Mouse (Mus musculus): Measurements from ENCODE around the gene Taco1.
"Not testable (repeated sequence)": the region's sequence is repeated elsewhere in the genome, so short reads cannot be mapped to it uniquely, and the experiment has no call there.

Taco1 gene

DNA sequence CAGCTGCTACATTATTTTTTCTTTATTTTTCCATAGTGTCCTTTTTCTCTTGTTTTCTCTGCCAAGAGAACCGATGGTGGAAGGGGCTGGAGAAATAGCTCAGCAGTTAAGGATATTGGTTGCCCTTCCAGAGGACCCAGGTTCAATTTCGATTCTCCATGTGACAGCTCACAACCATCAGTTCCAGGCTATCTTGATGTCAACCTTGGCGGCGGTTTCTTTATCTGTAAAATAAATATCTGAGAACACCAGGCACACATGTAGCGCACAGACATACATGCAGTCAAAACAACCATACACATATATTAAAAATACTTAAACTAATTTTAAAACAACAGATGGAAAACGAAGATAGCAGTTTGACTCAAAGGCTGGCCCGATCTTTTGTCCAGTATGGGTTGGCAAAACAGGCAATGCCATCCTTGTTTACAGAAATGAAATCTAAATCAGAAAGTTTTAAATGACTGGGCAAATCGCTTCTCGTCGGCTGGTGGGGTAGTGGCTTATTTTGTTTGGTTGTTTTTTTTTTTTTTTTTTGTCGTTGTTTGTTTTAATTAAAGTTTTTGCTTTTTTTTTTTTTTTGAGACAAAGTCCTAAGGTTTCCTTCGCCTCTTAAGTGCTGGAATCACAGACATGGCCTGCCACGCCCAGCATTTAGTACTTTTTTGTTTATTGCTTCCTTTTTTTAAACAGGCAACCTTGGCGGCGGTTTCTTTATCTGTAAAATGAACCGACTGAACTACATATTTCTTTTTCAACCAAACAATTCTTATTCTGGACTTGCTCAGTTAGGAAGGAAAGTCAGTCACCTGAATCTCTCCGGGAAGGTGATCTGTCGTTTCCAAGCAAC lies 563 bp upstream of the Taco1 start:
- DNase-seq = no peak

DNA sequence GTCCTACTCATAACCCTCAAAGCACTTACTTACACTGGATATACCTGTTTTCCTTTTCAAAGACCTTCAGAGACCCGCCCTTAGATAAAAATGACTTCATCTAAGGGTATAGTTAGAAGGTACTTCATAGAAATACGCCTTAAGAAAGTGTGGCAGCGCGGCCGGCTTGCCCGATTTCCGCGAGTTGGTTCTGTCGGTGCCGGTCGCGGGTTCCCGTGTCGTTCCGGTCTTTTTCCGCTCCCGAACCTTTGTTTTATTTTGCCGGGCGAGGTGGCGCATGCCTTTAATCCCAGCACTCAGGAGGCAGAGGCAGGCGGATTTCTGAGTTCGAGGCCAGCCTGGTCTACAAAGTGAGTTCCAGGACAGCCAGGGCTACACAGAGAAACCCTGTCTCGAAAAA lies 755 bp downstream of the Taco1 start:
- not testable (repeated sequence) for DNase-seq

DNA sequence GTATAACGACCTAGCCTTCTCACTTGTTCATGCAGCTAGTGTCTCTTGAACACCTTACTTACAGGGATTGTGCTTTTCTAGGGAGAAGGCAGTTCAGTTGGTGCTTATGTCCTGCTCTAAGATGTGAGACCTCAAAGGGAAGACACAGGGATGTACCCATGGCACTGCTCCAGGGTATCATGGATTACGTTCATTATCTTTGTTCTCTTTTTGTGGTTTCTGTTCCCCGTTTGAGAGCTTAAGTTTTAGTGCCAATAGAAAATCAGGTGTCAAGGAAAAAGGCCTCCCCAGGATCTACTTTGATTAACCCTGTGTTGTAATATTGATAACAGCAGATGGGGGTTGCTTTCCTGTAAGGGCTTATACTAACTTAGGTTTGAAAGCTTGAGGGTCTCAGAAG lies 7.9 kb downstream of the Taco1 start:
- DNase-seq = no peak

DNA sequence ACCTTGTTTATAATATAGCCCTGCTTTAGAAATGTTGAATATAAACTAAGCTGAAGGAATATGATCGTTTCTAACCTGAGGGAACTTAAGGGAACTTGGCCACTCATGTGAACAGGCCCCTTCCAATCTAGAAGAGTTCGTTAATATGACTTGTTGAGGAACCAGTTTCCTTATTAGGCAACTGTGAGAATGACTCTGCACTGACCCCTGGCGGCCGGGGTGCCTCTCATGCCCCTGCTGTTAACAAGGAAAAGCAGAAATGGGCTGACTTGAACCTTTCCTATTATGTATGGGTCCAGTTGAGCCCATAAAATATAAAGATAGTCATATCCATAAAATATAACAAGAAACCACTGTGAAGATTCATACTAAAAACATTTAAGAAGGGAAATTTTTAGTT lies 10.5 kb downstream of the Taco1 start:
- peak; percentile 71 for DNase-seq

DNA sequence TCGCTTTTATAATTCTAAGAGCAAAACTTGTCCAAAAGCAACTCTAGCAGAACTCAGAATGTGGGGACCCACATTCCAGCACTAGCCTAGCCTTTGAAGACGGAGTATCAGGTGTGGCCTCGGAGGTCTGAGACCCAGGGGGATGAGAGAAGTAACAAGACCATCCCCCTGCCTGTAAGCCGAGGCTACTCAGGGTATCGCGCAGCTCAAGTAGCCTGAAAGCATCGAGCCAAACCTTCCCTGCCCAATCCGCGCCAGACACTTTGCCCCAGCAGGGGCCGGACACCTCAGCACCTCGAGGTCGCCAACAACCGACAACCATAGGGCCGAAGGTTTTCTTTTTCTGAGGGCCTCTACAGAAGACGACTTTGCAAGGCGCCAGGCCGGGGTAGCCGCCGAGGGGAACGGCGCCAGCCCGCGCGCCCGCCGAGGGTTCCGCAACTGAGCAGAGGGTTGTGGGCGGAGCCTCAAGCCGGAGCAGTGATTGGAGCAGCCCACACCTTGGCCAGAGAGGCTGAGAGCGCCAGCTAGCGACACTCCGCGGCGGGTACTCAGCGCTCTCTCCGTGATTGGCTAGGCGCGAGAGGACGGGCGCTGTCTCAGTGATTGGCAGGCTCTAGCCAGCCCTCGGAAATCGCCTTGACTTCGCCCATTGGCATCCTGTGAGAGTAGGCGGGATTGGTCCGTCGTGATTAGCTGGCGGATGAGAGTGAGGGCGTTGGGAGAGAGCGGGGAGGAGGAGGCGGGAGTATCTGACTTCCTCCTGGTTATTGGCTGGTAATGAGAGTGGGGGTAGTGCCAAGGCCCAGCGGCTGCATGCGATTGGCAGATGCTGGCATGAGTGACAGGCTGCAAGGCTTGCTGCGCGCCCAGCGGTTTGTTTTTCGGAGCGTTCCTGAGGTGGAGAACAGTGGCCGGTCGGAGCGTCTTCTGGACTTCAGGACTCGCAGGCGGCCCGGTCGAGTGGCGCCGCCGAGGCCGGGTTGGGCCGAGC lies 18.1 kb downstream of the Taco1 start, which contains the start of gene Map3k3:
TSS of gene Map3k3 (plus strand) at position 906 of the 994 bp plus-strand sequence.
- peak; percentile 100 for DNase-seq

DNA sequence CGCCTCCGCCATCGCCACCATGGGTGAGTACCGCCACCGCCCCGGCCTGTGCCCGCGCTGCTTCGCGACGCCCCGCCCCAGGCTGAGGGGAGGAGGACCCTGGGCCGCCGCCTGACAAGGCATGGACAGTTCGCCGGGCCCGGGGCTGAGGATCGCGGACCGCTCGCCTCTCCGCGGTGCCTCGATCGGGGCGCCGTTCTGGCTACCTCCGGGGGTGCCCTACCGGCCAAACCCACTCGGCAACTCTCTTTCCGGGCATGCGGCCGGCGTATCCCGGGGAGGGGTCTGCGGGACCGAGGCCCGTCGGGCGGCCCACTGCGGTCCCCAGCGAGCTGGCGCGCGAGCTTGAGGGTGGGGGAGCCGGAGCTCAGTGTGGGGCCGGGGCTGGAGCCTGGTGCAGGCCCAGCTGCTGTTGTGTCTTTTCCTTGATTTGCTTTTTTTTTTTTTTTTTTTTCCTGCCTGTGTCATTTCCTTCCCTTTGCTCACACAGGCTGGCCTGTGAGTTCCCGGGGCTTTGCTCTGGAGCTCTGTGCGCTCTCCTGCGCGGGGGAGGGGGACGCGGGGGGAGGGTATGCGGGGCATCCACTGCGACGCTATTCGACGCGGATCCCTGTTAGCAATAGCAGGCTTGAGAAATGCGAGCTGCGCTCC lies 19.2 kb downstream of the Taco1 start:
- peak; percentile 70 for DNase-seq

DNA sequence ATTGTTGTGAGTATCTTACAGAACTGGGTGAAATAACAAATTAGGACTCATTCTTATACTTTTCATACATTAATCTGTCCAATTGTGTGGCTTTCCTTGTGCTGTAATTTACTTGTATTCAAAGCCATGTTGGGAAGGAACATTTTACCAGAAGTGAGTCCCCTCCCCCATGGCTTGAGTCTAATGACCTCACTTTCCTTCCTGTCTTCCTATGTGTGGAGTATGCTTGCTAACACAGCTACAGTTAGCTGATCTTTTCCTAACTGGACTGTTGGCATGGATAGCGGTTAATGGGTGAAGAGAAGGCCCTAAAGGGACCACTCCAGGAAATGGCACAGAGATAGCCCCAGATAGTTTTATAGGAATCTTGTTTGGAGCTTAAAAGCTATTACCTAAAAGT lies 32.4 kb downstream of the Taco1 start:
- no peak for DNase-seq

DNA sequence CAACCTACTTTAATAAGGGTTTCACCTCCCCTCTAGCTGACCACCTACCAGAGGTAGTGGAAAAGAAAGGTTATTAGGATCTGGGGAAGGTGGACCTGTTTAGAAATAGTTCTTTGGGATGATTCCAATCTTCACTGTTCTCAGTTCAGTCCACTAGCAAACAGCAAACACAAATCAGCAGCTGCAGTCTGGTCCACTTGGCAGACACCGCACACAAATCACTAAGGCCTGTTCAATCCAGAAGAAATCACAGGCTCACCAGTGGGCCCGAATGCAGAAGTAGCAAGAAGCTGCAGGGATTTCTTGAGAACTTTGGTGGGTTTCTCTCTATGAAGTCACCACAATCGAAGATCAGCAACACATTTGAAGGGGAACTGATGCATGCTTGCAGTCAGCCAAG lies 37.0 kb downstream of the Taco1 start:
- DNase-seq = no peak

DNA sequence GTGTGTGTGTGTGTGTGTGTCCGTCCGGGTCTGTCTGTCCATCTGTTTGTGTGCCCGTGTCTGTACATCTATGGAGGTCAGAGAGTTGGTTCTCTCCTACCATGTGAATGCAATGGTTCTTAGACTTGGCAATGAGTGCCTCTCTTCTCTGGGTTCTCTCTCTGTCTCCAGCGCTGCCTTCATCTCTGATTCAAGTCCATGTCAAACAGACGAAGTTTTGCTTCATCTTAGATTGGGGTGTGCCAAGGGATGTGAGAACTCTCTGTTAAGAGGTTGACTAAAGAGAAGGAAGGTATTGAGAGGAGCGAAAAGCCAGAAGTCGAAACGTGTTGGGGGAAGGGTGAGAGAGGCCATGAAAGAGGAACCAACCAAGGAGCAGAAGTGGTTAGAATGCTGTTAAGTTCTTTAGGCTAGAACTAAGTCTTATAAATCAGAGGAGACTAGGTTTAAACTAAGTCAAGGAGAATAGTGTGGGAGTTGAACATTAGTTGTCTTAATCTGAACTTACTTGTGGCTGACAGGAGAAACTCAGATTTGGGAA lies 40.3 kb downstream of the Taco1 start:
- no peak for DNase-seq

DNA sequence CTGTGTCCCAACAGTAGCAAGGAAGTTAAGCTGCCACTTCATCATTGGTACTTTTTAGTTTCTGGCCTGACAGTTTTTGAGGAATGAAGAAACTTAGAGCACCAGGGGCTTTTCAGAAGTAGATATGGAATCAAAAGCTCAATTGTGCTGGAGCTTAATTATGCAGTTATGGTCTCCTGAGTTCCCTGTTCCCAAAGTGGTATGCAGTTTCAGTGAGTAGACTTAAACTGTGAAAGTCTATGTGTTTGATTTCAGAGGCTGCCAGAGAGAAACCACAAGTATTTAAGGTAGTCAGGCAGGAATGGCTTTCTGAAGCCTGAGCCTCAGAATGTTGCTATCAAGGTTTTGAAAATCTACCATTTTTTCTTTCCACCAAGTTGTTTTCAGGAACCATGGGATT lies 45.8 kb downstream of the Taco1 start:
- DNase-seq = no peak

DNA sequence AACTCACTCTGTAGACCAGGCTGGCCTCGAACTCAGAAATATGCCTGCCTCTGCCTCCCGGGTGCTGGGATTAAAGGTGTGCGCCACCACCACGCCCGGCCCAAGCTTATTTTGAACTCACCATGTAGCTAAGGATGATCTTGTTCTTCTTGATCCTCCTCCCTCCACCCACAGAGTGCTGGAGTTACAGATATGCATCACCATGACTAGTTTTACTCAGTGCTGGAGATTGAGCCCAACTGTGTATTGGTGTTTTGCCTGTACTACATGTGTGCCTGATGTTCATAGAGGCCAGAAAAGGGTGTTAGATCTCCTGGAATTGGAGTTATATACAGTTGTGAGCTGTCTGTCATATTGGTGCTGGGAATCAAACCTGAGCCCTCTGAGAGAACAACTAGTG lies 56.4 kb downstream of the Taco1 start:
- DNase-seq = no peak

DNA sequence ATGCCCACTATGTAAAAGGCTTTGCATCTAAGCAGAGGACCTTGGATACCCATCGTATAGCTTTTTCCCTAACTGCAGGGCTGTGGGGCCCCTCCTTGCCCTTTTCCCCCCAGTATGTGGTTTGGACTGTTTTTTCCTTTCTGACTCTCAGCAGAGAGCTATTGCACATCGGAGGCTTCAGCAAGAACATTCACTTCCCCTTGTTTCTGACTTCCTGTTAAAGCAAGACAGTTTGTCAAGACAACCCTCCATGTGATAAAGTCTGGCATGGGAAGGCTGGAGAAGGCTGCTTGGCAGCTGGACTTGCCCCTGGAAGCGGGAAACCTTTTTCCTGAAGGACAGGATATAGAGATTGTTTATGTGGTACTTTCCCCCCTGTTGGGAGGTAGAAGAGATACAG lies 56.9 kb downstream of the Taco1 start:
- DNase-seq = no peak

All from cerebellum, adult 9-10 months (tissue).